Mouse (Mus musculus) MEL-GATA-1-ER (cell line): ENCODE measurements around the gene Cdkl4.
A peak's percentile ranks its signal among the peaks of the same experiment; 100 is the strongest.
"Not testable (repeated sequence)": the region's sequence is repeated elsewhere in the genome, so short reads cannot be mapped to it uniquely, and the experiment has no call there.

Source experiments
- DNase-seq: peaks from one replicate; pipeline ENCODE4 v3.0.0-alpha.2; 2012; ENCODE audit warnings: low read depth; ENCODE audit errors: extremely low read depth

The Cdkl4 gene

DNA sequence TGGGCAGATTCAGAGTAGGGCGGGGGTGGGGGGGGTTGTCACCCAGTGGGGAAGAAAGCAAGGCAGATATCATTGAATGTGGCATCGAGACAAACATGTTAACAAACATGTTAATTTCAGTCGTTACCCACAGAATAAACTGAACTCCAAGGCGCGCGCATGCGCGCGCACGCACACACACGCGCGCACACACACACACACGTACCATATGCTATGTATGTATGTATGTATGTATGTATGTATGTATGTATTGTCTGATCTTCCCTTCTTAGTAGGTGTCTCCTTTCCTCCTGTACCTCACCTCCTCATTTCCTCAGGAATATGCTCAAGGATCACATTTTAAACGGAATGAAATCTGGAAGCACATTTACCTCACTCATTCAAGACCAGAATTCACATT lies at the start of gene Cdkl4:
Cdkl4 (minus strand) TSS at position 175 of the 400 bp plus-strand sequence.
- no peak for DNase-seq

DNA sequence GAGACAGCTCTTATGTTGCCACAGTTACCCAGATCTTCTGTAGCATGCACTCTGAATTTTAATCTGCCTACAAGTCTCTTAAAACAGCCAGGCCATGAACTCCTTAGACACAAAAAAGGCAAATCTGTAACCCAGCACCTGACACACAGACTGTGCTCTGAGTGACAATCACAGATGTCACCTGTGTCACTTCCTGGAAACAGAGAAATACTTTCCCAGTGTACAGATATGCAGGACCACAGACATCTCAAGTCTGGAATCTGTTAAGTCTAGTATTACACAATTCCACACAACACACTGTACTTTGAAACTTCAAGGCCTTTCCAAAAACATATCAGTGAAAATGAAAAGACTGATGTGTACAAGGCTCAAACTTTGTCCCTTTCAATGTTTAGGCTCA lies 47.4 kb upstream of the Cdkl4 start:
- no peak for DNase-seq

DNA sequence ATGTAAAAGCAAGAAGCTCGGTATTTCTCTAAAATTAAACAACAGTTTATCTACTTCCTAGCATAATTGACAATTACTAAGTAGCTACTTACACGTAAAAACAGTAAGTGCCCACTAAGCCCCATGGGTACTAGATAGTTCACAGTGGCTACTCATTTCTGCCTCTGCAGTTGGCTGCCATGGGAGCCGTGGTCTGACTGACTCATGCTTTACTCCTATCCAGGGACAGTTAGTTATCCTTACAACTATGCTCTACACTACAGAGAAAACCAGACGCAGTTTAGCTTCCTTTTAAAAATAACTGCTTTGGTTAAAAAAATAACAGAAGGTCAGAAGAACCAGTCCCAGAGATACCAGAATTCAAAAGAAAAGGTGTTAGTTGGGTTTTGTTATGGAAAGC lies 44.1 kb upstream of the Cdkl4 start:
- no peak for DNase-seq

DNA sequence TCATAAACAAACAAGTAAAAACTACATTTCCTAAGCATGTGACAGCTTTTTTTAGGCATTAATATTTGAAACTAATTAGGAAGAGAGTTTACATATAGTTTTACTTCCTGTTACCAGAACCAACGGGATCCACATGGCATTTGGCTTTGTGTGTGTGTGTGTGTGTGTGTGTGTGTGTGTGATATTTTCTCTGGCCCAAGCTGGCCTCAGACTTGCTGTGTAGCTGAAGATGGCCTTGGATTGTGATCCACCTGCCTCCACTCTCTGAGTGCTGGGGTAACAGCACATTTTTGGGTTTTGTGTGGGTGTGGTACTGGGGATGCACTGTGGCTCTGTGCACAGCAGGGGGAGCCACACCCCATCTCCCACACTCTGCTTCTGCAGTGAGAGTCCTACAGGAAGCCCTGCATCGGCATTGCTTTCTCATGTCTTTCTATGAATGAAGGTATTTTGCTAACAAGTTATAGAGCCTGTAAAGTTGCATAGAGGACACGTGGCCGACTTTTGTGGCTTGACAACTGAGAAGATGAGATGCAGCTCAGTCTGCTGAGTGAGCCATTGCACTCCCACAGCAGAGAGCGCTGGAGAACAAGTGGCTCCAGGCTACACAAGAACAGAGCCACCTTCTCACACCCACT lies 43.3 kb upstream of the Cdkl4 start:
- peak; percentile 26 for DNase-seq

DNA sequence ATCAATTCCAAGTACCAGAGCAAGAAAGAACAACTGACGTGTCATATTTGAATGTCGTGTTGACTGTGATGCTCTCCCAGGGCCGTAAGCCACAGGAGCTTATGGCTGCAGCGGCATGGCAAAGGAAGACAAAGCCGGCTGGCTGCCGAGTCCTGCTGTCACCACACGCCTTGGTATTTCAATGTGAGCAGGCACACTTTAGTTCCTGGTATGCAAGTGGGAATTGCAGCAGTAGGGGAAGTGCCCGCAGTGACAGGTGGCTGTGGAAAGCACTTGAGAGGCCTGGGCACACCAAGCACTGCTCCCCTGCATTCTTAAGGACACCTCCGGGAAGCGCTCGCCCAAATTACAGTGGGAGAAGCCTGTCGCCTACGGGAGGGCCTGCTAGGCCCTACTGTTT lies 41.9 kb upstream of the Cdkl4 start:
- no peak for DNase-seq

DNA sequence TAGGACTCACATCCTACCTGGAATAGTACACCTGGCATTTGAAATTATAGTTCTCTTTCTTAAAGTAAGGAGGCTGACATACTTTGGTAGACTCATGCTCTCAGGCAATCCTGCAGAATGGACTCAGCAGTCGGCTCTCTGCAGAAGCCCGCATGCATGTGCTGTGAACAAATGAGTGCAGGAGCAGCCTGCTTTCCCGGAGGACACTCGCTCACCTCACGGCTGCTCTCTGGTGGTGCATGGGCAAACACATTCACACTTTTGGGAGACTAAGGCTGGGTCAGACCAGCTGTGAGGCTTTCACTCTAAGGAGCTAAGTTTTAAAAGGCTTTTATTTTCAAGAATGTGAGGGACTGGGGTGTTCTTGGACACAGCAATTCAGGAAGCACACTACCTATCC lies 41.3 kb upstream of the Cdkl4 start:
- no peak for DNase-seq

DNA sequence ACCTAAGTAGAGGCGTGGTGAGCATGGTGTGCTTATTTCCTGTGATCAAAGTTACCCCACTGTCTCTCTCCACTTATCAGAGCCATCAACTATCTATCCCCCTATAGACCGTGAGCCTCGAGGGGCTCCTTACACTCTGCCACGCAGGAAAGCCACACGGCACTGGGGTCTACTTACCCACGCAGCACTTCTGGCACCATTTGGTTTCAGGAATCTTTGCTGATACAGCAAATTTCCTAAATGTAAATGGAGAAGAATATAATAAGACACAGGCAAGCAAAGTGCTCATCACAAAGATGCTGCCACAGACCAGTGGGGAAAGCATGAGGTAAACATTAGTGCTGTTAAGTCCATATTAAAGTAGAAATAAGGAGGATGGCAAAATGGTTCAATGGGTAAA lies 26.2 kb upstream of the Cdkl4 start:
- no peak for DNase-seq

DNA sequence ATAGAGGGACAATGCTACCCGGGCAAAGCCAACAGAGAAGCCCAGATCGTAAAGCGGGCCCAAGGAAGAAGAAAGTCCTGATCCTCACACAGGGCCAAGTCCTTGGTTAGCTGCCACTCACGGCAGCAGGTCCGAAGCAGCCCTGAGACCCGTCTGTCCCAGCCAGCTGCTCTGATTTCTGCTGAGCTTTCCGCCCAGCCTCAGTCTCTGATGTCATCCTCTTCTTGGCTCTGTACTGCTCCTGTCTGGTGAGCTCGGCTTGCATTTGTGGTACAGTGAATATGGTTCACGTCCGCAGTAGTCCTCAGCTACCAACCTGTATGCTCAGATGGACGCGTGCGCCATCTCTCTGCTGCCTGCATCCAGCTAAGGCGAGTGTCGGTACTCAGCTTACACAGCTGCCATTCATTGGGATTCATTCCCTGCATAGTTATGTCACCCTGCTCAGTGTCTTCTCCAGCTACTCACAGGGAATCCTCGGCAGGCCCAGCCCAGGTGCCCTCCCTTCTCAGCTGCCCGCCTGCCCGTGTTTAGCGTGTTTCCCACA lies 25.5 kb upstream of the Cdkl4 start:
- no peak for DNase-seq

DNA sequence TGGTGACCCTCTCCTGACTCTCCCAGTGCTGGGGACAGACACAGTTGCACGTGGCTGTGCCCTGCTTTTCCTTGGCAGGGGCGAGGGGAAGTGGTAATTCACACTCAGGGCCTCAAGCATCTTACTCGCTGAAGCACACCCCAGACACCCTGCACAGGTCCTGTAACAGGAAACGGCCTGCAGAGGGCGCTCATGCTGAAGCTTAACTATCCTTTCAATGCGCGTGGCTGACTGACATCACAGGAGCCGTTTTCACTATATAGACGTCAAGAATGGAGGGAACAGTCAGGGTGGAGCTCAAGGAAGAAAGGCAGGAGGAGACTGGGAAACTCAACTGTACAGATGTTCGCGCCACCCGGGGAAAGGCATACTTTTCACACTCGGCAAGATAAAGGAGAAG lies 23.8 kb upstream of the Cdkl4 start:
- no peak for DNase-seq

DNA sequence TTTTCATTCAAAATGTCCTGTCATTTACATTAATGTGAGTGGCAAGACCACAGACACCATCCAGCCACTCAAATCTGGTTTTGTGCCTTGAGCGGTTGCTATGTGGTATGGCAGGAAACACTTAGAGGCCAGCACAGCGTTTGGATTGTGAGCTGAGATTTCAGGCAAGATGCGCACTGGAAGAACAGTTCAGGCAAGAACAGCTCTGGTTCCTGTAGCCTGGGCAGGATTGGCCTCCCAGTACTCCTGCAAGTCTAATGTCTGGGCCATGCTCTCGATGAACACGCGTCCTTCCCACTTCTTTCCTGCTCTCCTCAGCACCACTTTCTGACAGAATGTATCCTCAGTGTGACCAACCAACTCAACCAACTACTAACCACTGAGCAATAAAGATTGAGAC lies 5.4 kb upstream of the Cdkl4 start:
- no peak for DNase-seq

DNA sequence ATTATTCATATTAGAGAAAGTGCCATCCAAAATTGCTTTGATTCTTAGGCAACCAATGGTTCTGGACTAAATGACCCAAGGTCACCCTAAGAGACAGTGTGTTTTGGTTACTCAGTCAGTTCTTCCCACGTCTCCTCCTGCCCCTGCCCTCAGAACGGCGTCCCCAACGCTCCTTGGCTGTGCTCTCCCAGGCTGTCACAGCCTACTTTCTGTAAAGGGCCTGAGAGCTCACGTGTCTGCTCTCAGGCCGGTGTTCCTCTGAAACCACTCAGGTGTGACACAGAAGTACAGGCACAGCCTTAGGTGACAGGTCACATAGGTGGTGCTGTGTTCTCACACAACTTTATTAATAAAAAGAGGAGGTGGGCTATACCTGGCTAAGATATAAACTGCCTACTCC lies 2.3 kb upstream of the Cdkl4 start:
- DNase-seq: no peak

DNA sequence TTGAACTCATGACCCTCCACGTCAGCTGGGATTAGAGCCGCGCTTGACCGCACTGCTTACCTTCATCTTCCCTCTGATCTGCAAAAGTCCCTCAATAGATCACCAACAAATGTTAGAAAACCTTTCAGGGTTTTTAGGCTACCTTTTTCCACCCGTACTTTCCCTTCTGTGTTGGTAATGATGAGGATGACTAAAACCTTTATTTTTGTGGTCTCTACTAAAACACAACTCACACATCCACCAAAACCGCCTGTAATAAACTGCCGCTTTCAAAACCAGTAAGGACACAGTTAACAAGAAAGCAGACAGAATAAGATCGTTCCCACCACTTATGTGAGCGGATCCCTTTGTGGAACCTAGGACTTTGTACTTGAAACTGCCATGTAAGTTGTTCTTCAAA lies 1.5 kb upstream of the Cdkl4 start:
- DNase-seq: no peak

DNA sequence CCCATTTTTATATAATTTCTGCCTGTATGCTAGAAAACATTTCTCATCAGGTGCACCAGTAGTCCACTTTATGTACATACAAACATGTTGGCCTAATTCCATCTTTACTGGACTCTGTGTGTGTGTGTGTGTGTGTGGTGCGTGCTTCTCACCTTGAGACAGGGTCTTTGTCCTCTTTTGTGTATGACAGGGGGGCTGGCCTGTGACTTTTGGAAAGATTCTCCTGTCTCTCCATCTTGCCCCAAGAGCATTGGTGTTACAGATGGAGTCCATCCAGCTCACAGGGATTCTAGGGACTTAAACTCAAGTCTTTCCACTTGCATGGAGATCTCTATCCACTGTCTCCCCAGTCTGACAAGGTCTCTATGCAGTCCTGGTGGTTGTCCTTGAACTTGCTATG lies 428 bp upstream of the Cdkl4 start:
- DNase-seq: no peak

DNA sequence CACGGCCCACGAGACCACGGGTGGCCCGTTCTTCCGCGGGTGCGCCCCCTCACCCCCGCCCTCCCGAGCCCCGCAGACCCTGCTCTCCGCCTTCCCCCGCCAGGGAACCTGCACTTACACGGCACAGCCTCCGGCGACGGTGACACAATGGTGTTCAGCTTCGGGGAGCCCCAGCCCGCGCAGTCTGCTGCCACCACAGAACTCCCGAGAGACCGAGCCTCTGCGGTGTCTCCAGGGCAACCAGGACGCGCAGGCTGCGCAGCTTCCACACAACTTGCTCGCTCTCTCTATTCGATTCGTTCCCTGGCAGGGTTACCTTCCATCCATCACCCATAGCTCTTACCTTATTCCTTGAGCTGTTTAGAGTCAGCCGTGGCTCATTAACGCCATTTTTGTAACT lies 399 bp downstream of the Cdkl4 start:
- DNase-seq: no peak

DNA sequence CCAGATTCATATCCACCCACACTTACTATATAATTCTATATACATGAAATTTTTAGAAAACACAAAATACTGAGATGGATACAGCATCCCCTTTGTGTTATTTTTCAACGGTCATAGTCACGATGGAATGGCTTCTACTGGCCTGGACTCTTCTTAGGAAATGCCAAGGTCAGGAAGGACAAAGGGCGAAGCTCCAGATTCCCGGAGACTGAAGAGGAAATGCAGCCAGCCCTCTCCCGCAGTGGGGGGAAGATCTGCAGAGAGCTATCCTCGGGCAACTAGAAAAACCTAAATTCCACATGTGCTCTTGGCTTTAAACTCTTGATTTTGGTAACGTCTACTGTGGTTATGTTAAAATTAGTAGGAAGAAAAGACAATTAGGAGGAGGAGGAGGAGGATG lies 2.6 kb downstream of the Cdkl4 start:
- DNase-seq: no peak

DNA sequence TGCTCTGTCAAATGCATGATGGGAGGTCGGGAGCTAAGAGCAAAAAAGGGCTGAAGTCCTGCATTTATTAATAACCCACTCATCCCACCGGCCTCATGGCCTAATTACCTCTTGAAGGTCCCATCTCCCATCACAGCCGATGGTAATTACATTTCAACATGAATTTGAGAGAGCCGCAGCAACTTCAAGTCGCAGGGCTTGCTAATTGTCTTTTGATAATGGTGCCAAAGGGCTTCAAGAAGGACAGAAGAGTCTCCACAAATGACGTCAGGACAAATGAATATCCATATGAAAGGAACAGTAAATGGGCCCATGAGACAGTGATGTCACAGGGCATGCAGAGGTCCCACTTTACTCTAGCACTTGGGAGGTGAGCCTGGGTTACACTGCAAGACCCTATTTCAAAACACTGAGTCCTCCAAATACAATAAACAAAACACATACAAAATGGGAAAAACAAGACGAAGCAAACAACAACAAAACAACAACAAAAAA lies 3.1 kb downstream of the Cdkl4 start:
- DNase-seq: no peak

DNA sequence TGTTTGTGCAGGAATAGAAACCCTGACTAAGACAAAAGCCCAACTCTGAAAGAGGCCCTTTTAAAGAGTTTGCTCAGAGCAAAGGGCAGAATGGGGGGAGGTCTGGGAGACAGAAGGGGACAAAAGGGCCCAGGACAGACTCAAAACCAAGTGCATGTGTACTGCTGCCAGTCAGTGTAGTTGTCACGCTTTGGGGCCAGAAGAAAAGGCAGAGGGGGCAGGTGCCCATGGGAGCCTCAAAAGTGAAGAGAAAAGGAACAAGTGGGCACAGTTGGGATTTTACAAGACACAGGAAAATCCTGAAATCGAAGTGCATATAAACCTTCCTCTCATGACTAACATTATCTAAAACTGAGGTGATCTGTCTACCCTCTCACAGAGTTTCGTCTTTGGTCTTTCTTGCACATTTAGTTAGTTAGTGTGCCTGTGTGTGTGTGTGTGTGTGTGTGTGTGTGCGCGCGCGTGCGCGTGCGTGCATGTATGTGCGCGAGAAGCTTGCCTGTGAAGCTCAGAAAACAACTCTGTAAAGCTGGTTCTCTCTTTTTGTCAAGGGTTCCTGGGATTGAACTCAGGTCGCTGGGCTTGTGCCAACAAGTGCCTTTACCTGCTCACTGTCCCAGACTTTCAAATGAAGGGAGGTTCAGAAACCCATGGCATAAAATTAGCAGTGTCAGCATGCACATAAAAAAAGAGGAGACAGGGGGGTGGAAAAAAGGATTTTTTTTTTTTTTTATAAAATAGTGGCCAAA lies 5.3 kb downstream of the Cdkl4 start:
- DNase-seq: no peak

DNA sequence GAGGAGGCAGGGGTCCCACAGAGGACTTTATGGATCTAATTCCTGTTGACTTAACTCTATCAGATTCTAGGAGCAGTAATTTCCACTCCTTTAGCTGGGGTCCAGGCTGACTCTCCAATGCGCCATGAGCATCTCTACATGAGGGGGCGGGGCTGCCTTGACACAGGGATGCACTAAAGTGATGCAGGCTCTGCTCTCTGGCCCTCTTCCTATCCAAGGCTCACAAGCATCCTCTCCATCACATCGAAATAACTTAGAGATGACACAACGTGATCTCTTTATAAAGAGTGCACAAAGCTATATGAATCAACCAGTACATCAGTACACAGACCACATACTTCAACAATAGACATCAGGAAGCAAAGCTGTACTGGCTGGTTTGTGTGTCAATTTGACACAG lies 6.2 kb downstream of the Cdkl4 start:
- DNase-seq: no peak

DNA sequence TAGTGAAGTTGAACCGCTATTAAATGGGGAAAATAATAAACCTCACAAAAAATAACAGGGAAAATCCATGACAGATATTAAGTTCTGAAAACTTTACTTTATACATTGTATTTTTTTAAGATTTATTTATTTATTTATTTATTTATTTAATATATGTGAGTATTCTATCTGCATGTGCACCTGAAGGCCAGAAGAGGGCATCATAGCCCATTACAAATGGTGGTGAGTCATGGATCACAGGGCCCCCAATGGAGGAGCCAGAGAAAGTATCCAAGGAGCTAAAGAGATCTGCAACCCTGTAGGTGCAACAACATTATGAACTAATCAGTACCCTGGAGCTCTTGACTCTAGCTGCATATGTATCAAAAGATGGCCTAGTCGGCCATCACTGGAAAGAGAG lies 7.9 kb downstream of the Cdkl4 start:
- DNase-seq: not testable (repeated sequence)

DNA sequence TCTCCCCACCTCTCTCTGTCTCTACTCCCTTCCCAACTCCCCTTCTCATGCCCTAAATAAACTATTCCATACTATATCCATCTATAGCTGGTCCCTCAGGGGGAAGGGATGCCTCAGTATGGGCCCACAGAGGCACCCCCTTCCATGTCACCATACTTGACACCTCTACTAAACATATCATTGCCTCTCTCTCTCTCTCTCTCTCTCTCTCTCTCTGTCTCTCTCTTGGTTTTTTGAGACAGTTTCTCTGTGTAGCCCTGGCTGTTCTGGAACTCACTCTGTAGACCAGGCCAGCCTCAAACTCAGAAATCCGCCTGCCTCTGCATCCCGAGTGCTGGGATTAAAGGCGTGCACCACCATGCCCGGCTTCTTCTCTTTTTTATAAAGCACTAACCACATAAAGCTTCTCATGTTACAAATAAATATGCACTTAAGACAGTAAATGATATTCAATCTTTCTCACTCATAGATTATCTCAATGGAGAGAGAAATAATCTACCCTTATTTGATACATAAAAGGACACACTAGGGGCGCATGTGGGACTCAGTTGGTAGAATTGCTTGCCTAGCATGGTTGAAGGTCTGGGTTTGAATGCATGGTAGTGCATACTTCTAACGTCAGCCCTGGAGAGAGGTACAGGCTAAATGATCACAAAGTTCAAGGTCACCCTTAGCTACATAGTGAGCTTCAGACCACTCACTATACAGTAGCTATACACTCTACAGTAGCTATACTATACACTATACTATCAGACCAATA lies 8.6 kb downstream of the Cdkl4 start:
- DNase-seq: no peak

DNA sequence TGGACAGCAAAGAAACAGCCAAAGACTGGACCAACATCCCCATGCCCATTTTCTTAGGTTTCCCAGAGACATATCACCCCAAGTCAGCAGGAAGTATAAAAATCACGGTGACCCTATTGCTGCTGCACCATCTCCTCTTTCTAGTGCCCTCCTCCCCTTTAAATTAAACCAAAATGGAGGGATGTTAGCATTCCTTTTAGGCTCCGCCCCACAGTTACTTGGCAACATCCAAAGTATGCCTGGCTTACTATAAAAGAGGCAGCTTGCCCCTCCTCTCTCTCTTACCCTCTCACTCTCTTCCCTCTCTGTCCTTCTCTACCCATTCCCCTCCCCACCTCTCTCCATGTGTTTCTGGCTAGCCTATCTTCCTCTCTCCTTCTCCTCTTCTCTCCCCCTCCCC lies 9.2 kb downstream of the Cdkl4 start:
- DNase-seq: no peak

DNA sequence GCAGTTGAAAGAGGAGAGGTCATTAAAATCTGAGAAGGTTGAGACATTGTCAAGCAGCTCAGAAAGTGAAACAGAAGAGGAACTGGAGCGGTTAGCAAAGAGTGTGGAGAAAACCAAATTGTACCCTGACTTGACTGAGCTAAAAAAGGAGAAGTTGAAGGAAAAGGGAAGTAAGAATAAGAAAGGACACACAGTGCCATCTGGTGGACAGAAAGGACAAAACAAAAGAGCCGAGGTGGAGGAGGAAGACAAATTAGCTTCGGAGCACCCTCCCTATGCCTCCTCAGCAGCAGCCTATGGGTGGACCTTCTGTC lies 13.0 kb downstream of the Cdkl4 start:
- DNase-seq: peak; percentile 91
